Mouse (Mus musculus): ENCODE measurements around the gene Mtrf1. TPM values are rescaled to one million over a fixed set of nuclear protein-coding genes. Genes with fewer than 3 reads are reported as not detected.
"Not testable (repeated sequence)": the region's sequence is repeated elsewhere in the genome, so short reads cannot be mapped to it uniquely, and the experiment has no call there.

Gene Mtrf1
- total RNA-seq, 2 experiments from 2014 or later, result 5.4 to 5.8 TPM

GRCm38 (mm10) chr14:79440655-79441054 lies 43.1 kb downstream of the Mtrf1 start:
- intact Hi-C loops (cut with DNase I; ENCODE audit: low total_unique reads), result no loop called here
- DNase-seq, result no peak

GRCm38 (mm10) chr14:79441441-79441840 lies 43.9 kb downstream of the Mtrf1 start:
- intact Hi-C loops (cut with DNase I; ENCODE audit: low total_unique reads), result no loop called here
- DNase-seq, result no peak

GRCm38 (mm10) chr14:79444601-79445000 lies 47.0 kb downstream of the Mtrf1 start:
- intact Hi-C loops (cut with DNase I; ENCODE audit: low total_unique reads), result no loop called here
- DNase-seq, result no peak

- intact Hi-C loops (cut with DNase I; ENCODE audit: low total_unique reads), result no loop called here
- DNase-seq, result no peak
Measured at GRCm38 (mm10) chr14:79445055-79445620, 47.6 kb downstream of the Mtrf1 start.

- peak; percentile 78 for DNase-seq
- intact Hi-C loops (cut with DNase I; ENCODE audit: low total_unique reads), result not testable (repeated sequence)
Measured at GRCm38 (mm10) chr14:79451681-79452590, 54.4 kb downstream of the Mtrf1 start, which contains the start of gene Kbtbd6. Gene Kbtbd6 (plus strand): TSS chr14:79451835.

- intact Hi-C loops (cut with DNase I; ENCODE audit: low total_unique reads); DNase-seq: not testable (repeated sequence)
Measured at GRCm38 (mm10) chr14:79452591-79452934, 55.0 kb downstream of the Mtrf1 start.

- intact Hi-C loops (cut with DNase I; ENCODE audit: low total_unique reads), result loop anchor here (10.0 kb wide), 1 partner anchor 46 kb away; no protein-coding TSS in a partner anchor
- DNase-seq, result no peak
Measured at GRCm38 (mm10) chr14:79460401-79460800, 62.8 kb downstream of the Mtrf1 start.

GRCm38 (mm10) chr14:79460988-79461387 lies 63.4 kb downstream of the Mtrf1 start:
- intact Hi-C loops (cut with DNase I; ENCODE audit: low total_unique reads), result loop anchor here (10.0 kb wide), 1 partner anchor 46 kb away; no protein-coding TSS in a partner anchor
- no peak for DNase-seq

GRCm38 (mm10) chr14:79465623-79466022 lies 68.1 kb downstream of the Mtrf1 start:
- DNase-seq, result no peak
- intact Hi-C loops (cut with DNase I; ENCODE audit: low total_unique reads), result loop anchor here (10.0 kb wide), 1 partner anchor 51 kb away; no protein-coding TSS in a partner anchor

GRCm38 (mm10) chr14:79467621-79468020 lies 70.0 kb downstream of the Mtrf1 start:
- intact Hi-C loops (cut with DNase I; ENCODE audit: low total_unique reads), result loop anchor here (10.0 kb wide), 1 partner anchor 53 kb away; no protein-coding TSS in a partner anchor
- peak; percentile 56 for DNase-seq

Other genes starting within 250 kb of the Mtrf1 start
- gene Zfp957, start 150.4 kb upstream of the Mtrf1 start, total RNA-seq (2021), result not detected
- gene Rgcc, start 96.1 kb upstream of the Mtrf1 start, total RNA-seq (2021), result 10 to 100 TPM; 27.2 to 39.9 TPM
- 10 to 100 TPM; 14.8 TPM for gene Naa16, start 7.0 kb upstream of the Mtrf1 start, total RNA-seq (2021)
- gene Kbtbd7, start 28.7 kb downstream of the Mtrf1 start, total RNA-seq (2021), result 1 to 10 TPM; 7.1 to 8.0 TPM
- under 1 TPM; 0.18 TPM for gene Kbtbd6, start 54.1 kb downstream of the Mtrf1 start, total RNA-seq (2021)
- gene Elf1, start 83.4 kb downstream of the Mtrf1 start, total RNA-seq (2021), result 1 to 10 TPM; 8.2 to 8.3 TPM
- 10 to 100 TPM; 20.0 to 21.2 TPM for gene Wbp4, start 83.7 kb downstream of the Mtrf1 start, total RNA-seq (2021)
- 10 to 100 TPM; 67.2 to 69.8 TPM for gene Sugt1, start 189.9 kb downstream of the Mtrf1 start, total RNA-seq (2021)

Measured in gastrocnemius, postnatal 14 days (tissue).